Mouse (Mus musculus): ENCODE data around the gene Dixdc1.
A peak's percentile ranks its signal among the peaks of the same experiment; 100 is the strongest.

The Dixdc1 gene

GRCm38 (mm10) chr9:50738914-50739870 is at the start of gene Dixdc1:
Dixdc1 (minus strand) TSS chr9:50739517.
- peak; percentile 98 for DNase-seq (ENCODE audit: low spot score)

DNA sequence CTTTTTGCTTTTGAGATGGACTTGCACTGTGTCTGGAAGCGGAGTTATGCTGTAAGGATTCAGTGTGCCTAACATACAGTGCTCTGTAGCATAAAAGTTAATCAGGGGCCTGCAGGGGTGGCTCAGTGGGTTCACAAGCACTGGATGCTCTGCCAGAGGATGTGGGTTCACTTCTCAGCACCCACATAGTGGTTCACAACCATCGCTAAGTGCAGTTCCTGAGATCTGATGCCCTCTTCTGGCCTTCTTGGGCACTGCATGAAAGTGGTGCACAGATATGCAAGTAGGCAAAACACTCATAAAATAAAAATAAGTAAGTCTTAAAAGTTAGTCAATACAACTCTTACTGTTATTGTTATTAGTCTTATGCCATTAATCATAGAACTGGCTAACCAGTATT is 42.8 kb upstream of the Dixdc1 start:
- DNase-seq (ENCODE audit: low spot score) = no peak

- no peak for DNase-seq (ENCODE audit: low spot score)
These were observed 36.9 kb upstream of the Dixdc1 start for GRCm38 (mm10) chr9:50776162-50776760.

DNA sequence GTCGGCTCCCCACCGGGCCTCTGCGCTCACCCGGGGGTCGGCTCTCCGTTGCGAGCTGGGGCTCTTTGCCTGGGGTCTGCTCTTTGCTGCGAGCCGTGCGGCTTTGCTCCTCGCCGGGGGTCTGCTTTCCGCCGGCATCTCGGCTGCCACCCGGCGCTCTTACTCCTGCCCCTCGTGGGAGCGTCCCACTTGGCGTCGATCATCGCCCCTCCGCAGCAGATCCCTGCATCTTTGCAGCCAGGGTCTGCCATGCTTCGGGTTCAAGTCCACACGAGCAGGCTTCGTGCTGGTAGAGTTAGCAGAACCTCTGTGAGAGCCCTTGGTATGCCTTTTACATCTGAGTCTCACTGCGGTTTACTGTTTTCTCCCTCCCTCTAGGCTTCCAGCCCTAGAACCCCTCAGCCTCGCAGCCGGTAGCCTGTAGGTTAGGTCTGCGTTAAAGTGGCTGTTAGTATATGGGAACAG is 36.4 kb upstream of the Dixdc1 start:
- DNase-seq (ENCODE audit: low spot score) = no peak

- DNase-seq (ENCODE audit: low spot score) = peak; percentile 83
These were observed 35.8 kb upstream of the Dixdc1 start, which contains the start of the genes Alg9 and 1110032A03Rik for GRCm38 (mm10) chr9:50774991-50775612. Alg9 (plus strand) TSS chr9:50775019. 1110032A03Rik (minus strand) TSS chr9:50775520.

DNA sequence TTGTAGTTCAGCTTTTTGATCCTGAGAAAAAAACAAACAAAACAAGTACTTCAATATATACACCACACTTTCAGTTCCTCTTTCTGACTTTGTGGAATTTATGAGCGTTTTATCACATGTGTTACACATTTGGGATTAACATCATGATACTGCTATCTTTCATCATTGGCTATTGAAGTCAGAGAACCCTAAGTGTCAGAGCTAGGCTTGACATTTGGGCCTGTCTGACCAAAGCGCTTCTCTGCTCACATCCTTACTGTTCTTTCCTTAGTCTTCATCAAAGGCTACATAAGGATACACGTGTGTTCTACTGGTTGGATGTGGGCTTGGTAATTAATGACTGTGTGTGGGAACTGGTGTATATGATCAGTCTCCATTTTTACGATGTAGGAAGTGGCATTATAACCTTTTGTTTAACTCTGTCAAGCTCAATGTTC is 34.7 kb upstream of the Dixdc1 start:
- no peak for DNase-seq (ENCODE audit: low spot score)

DNA sequence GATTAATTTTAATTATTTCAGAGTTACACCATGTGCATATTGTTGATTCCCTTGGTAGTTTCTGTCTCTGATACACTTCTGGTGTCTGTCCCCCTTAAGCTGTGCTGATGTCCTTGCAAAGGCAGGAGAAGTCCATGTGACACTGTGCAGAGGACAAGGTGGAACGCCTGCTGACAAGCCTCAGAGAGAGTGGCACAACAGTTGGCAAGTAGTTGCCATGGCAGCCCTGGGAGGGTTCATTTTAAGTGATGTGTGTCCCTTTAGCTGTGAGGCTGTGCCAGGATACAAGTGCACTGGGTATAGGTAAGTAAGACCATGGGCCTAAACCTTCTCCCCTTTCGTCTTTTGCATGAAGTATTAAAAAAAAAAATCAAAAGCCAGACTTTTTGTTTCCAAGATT is 30.7 kb upstream of the Dixdc1 start:
- DNase-seq (ENCODE audit: low spot score) = no peak

DNA sequence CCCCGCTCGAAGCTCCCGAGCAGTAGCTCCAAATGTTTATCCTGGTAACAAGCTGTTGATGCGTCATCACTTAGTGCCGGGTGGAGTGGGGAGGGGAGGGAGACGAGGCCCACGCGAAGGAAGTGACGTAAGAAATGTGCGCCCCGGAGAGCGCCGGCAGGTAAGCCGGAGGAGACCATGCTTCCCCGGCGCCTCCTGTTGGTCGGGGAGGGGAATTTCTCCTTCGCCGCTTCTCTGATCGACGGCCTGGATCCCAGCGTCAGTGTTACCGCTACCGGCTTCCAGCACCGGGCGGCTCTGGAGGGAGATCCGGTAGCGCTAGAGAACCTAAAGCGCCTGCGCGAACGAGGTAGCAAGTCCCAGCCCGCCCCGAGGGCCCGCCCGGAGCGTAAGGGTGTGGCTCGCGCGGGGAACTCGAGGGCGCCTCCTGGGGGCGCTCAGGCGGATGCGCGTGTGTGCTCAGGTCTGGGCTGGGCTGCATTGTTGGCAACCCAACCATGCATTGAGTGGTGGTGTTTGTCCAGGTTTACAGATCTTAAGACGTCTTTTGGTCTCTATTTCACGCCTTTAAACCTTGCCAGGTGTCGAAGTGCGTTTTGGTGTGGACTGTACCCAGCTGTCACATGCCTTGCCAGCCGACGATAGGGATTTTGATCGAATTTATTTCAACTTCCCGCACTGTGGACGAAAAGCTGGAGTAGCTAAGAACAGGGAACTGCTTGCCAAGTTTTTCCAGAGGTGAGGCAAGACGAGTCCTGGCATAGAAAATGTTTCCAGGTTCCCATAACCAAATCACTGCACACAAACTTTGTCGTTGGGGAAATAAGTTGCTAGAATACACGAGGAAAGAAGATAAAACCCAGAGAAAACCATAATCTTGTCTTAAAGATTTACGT is 29.0 kb upstream of the Dixdc1 start, which contains the start of gene Fdxacb1:
Gene Fdxacb1, plus strand, starts transcription at position 130 of the 896 bp plus-strand sequence.
- peak; percentile 98 for DNase-seq (ENCODE audit: low spot score)

DNA sequence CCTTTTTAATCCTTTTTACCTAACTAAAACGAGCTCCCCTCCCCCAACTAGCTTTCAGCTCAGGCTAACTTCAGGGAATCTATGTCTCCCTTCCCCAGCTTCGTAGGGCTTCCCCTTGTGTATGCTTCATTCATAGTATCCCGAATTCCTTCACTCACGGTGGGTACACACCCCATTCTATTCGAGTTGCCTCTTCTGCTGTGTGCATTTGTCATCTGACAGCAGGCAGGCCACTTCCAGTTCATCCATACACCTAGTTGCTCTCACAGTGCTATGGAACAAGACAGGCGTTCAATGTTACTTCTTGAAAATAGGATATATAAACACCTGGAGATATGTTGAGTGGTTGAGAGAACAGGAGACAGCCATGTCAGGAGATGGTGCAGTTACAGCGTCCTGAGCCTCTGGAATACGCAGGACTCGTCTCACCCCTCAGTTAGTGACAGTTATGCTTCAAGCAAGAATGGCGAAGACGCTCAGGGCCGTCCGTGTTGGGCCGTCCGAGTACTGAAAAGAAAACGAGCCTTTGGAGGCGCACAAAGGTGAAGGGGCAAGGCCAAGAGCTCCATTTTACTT is 28.3 kb upstream of the Dixdc1 start:
- DNase-seq (ENCODE audit: low spot score) = no peak

GRCm38 (mm10) chr9:50763331-50763730 is 24.0 kb upstream of the Dixdc1 start:
- no peak for DNase-seq (ENCODE audit: low spot score)

- no peak for DNase-seq (ENCODE audit: low spot score)
These were observed 22.4 kb upstream of the Dixdc1 start for GRCm38 (mm10) chr9:50761520-50762243.

- no peak for DNase-seq (ENCODE audit: low spot score)
These were observed 17.4 kb upstream of the Dixdc1 start for GRCm38 (mm10) chr9:50756711-50757110.

DNA sequence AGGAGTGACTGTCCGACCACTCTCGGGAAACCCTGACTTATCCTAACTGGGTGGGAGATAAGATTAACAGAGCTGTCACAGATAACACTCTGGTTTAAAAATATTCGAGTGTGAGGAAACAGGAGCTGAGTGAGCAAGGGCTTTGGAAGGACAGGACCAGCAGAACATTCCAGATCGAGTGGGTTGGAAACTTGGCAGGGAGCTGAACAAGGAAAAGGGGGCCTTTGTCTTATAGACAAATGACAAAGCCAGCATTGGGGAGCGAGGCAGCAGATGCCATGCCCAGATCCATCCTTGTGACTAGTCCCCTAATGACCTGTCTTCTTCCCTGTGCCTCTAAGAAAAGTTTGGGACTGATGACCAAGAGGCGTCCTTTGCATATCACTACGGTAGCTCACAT is 14.6 kb upstream of the Dixdc1 start:
- DNase-seq (ENCODE audit: low spot score) = no peak

DNA sequence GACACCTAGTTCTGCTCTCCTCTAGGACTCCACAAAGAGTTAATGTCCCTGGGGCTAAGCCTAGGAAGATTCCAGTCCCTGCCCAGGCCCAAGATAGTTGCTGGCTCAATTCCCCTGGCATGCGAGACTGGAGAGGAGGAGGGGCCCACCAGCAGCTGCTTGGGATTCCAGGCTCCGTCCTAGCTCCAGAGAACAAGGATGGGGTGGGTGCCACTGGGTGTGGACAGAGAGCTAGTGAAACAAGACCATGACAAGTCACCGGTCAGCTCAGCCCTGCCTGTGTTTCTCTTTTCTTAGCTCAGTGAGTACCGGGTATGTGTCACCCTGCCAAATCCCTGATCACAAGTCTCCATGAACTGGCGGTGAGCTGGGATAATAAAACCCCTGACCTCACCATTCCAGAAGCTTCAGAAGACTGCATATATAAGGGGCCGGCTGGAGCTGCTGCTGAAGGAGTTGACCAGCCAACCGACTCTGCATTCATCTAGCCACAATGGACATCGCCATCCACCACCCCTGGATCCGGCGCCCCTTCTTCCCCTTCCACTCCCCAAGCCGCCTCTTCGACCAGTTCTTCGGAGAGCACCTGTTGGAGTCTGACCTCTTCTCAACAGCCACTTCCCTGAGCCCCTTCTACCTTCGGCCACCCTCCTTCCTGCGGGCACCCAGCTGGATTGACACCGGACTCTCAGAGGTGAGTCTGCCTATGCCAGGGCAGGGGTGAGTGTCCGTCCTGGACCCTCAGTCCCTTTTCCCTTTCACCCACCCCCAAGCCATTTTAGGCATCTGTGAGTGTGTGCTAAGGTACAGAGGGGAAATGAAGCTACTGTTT is 13.7 kb upstream of the Dixdc1 start:
- DNase-seq (ENCODE audit: low spot score) = peak; percentile 66

DNA sequence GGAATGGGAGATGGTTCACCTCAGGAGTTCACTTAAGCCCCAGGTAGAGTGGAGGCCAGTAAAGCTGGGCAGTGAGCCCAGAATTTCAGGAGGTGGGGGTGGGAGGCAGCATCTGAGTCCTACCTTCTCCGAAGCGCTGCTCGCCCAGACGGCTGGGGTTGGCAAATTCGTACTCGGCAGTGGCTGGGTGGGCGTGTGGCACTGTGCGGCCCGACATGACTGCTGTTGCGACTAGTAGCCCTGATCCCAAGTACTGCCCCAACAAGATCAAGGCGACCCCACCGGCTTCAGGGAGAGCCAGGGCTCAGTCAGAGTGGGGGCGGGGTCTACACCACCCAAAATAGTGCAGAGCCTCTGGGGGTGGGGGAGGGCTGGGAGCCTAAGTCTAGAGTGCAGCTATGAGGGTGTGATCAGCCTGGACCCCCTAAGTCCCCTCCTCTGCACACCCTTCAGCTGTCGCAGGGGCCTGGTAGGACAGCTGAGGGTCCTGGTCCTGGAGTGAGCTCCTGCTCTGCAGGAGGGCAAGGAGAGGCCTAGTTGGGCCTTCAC is 12.8 kb upstream of the Dixdc1 start, which contains the start of gene Hspb2:
Gene Hspb2, minus strand, starts transcription at position 301 of the 549 bp plus-strand sequence.
- no peak for DNase-seq (ENCODE audit: low spot score)

DNA sequence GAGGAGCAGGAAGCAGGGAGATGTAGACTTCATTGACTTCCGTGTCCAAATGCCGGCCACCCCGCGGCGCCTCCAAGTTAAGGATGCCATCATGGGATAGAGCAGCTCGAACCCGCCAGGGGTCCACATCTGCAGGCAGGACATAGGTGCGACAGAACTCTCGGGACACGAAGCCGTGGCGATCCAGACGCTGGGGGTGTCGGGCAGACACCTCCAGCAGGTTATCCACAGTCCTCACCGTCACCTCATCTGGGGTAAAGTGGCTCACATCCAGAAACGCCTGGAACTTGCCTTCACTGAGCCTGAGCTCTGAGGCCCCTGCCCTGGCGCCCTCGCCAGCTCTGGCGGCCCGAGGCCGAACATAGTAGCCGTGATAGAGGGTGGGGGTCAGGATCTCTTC is 12.0 kb upstream of the Dixdc1 start, which contains the start of gene Cryab:
Gene Cryab, plus strand, starts transcription at position 3 of the 400 bp plus-strand sequence.
- no peak for DNase-seq (ENCODE audit: low spot score)

DNA sequence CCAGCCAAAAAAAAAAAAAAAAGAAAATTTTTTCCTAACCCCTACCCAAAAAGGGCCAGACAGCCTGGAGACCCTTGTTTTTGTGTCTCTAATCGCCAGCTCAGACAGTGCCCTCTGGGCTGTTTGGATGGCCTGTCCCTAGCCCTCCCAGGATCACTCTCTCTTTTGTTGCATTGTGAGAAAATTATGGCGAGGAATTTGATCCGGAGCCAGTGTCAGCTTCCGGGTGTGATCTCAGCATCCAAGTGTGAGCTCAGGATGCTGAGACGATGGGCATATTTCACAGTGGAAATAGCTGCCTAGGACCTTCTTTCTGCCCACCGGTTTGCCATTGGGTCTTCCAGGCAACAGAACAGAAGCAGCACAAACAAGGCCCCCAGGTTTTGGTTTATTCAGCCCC is 11.4 kb upstream of the Dixdc1 start:
- DNase-seq (ENCODE audit: low spot score) = no peak

GRCm38 (mm10) chr9:50746214-50746677 is 6.9 kb upstream of the Dixdc1 start, which contains the start of gene 2310030G06Rik:
2310030G06Rik (minus strand) TSS chr9:50746536.
- DNase-seq (ENCODE audit: low spot score) = peak; percentile 84

- peak; percentile 60 for DNase-seq (ENCODE audit: low spot score)
These were observed 6.5 kb upstream of the Dixdc1 start for GRCm38 (mm10) chr9:50745806-50746205.
